Mouse (Mus musculus) ES-Bruce4 (cell line): ENCODE results near the gene Tradd.

Experiments
- CTCF ChIP-seq: IDR thresholded peaks from one replicate; pipeline ENCODE4 v1.8.1; 2011; ENCODE audit warnings: low read depth, low read length
- EP300 ChIP-seq: IDR thresholded peaks from 2 replicates; pipeline ENCODE4 v1.6.1; 2011; ENCODE audit warnings: low read depth, low read length; ENCODE audit not compliant: insufficient read depth
- POLR2A ChIP-seq: IDR thresholded peaks from one replicate; pipeline ENCODE4 v1.8.1; 2011; ENCODE audit warnings: low read length; ENCODE audit not compliant: insufficient read depth

DNA sequence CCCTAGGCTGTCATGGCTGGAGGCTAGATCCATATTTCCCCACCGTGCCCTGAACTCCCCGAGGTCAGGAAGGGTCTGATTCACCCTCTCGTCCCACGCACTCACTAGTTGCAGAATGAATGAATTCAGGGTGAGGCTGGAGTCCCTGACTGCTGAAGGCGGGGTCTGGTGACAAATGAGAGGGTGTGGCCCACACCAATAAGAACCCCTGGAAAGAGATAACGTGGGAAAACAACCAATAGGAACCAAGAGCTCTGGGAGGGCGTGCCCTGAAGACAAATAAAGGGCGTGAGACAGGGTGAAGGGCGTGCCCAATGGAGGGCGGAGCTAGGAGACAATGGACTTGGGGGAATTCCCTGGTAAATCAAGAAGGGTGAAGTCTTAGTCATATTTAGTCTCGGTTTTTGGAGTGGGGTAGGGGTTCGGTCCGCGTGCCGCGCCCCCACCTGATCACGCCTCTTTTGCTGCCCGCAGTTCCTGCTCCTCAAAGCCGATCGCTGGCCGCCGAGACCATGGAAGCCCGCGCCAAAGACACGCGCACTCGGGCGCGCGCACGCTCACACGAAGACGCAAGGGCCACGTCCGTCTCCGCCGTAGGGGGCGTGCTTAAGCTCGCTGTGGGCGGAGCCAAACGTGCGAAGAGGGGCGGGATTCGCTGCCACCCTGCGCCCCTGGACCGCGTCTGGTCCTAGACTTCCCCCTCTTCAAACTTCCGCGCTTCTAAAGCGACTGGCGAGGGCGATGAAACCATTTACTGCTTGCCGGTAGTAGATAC lies 24.7 kb upstream of the Tradd start:
- TF ChIP-seq CTCF (no peak), POLR2A (peak; percentile 58), EP300 (no peak)
